Mouse (Mus musculus) spleen, adult 2 months (tissue): ENCODE data around the gene Gdpd5.
A peak's percentile ranks its signal among the peaks of the same experiment; 100 is the strongest.

Source experiments
- CTCF ChIP-seq: fragments of 200-500 bp; IDR thresholded peaks from 2 replicates; pipeline ENCODE4 v1.5.1; 2011; ENCODE audit warnings: mild to moderate bottlenecking, inconsistent platforms; ENCODE audit not compliant: insufficient read depth, insufficient read length, insufficient replicate concordance; ENCODE audit errors: extremely low read depth
- POLR2A ChIP-seq: fragments of 200-500 bp; IDR thresholded peaks from 2 replicates; pipeline ENCODE4 v1.6.1; 2011; ENCODE audit warnings: low read depth, low read length, inconsistent platforms

GRCm38 (mm10) chr7:99468283-99469132 lies 87.3 kb downstream of the Gdpd5 start:
- no peak for TF ChIP-seq POLR2A
- peak; percentile 12; the same call in 1 of the 2 replicates for TF ChIP-seq CTCF
